Mouse (Mus musculus) embryonic facial prominence, embryonic 14.5 days (tissue): ENCODE measurements around the gene Sccpdh. TPM values are rescaled to one million over a fixed set of nuclear protein-coding genes. Genes with fewer than 3 reads are reported as not detected.
A peak's percentile ranks its signal among the peaks of the same experiment; 100 is the strongest.
"Not testable (repeated sequence)": the region's sequence is repeated elsewhere in the genome, so short reads cannot be mapped to it uniquely, and the experiment has no call there.

ENCODE experiments used
- ATAC-seq: fragments of 200-750 bp; cut with Nextera tagmentation; 2 replicates; pipeline ENCODE4 v1.8.0; 2017; ENCODE audit warnings: low read depth, moderate number of reproducible peaks, moderate TSS enrichment
- DNase-seq: peaks from one replicate; pipeline ENCODE4 v3.0.0-alpha.2; 2015; ENCODE audit warnings: low spot score
- H3K27ac ChIP-seq: fragments of 300-500 bp; sonication (generic); replicated peaks from 2 replicates; pipeline ENCODE4 v1.5.1; 2014; ENCODE audit warnings: low read depth, mild to moderate bottlenecking, low read length, moderate library complexity
- H3K27me3 ChIP-seq: fragments of 300-500 bp; sonication (generic); replicated peaks from 2 replicates; pipeline ENCODE4 v1.6.1; 2014; ENCODE audit warnings: low read length; ENCODE audit not compliant: control insufficient read depth, insufficient read depth
- H3K36me3 ChIP-seq: fragments of 300-500 bp; sonication (generic); 2 replicates; pipeline ENCODE4 v1.6.1; 2014; ENCODE audit warnings: low read length, mixed read lengths; ENCODE audit not compliant: control insufficient read depth, insufficient read depth
- H3K4me1 ChIP-seq: fragments of 300-500 bp; sonication (generic); 2 replicates; pipeline ENCODE4 v1.6.1; 2014; ENCODE audit warnings: antibody characterized with exemption, low read length; ENCODE audit not compliant: control insufficient read depth, insufficient read depth
- H3K4me2 ChIP-seq: fragments of 300-500 bp; sonication (generic); 2 replicates; pipeline ENCODE4 v1.6.1; 2014; ENCODE audit warnings: low read depth, mild to moderate bottlenecking, low read length, moderate library complexity, mixed read lengths
- H3K4me3 ChIP-seq: fragments of 300-500 bp; sonication (generic); 2 replicates; pipeline ENCODE4 v1.5.1; 2014; ENCODE audit warnings: low read depth, mild to moderate bottlenecking, low read length
- H3K9ac ChIP-seq: fragments of 300-500 bp; sonication (generic); 2 replicates; pipeline ENCODE4 v1.6.1; 2014; ENCODE audit warnings: low read depth, mild to moderate bottlenecking, low read length, moderate library complexity, mixed read lengths
- H3K9me3 ChIP-seq: fragments of 300-500 bp; sonication (generic); 2 replicates; pipeline ENCODE4 v1.6.1; 2016; ENCODE audit warnings: low read length; ENCODE audit not compliant: control insufficient read depth
- WGBS: fragments of 180-500 bp; shearing (Covaris S2); extraction: QIAGEN DNeasy Blood & Tissue Kit; methylation state at CpG from one replicate; pipeline ENCODE4 v1.1.7; 2014; 5-methylcytosine and 5-hydroxymethylcytosine counted together
- polyA plus RNA-seq: library from polyadenylated mRNA; unstranded; fragments of >200 nt; fragmentation: Nextera tagmentation; extraction: Ambion mirVana; gene quantifications from 2 replicates; pipeline ENCODE4 v1.2.1, GENCODE M21; 2014

Gene Sccpdh
- polyA plus RNA-seq, 1 experiment from 2014 or later: 98.2 TPM

DNA sequence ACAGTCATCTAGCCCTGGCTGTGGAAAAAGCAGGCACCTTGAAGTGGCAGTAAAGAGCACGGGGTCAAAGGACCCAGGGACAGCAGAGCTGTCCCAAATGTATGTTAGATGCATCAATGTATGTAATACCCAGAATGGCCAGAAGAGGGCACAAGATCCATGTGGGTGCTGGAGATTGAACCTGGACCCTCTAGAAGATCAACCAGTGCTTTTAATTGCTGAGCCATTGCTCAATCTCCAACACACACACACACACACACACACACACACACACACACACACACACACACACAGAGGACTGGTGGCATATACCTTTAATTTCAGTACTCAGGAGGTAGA is 34.6 kb upstream of the Sccpdh start:
- H3K27me3 ChIP-seq: no peaks in the 10 kb centered on the region
- WGBS: 35% methylated on average over 1 of the region's 1 CpGs
- no peaks in the 10 kb centered on the region for H3K9me3 ChIP-seq
- no peaks in the 10 kb centered on the region for H3K4me1 ChIP-seq
- no peaks in the 10 kb centered on the region for H3K36me3 ChIP-seq
- H3K4me2 ChIP-seq: no peak overlapping the region
- H3K4me3 ChIP-seq: no peak overlapping the region
- H3K27ac ChIP-seq: no peak overlapping the region
- DNase-seq (no peak), ATAC-seq (no peak)
- H3K9ac ChIP-seq: no peak overlapping the region

GRCm38 (mm10) chr1:179634159-179634558 is 33.9 kb upstream of the Sccpdh start:
- DNase-seq (no peak), ATAC-seq (no peak)
- no peak overlapping the region for H3K27ac ChIP-seq
- H3K9me3 ChIP-seq: no peaks in the 10 kb centered on the region
- no peaks in the 10 kb centered on the region for H3K36me3 ChIP-seq
- H3K4me2 ChIP-seq: no peak overlapping the region
- H3K9ac ChIP-seq: no peak overlapping the region
- no peaks in the 10 kb centered on the region for H3K27me3 ChIP-seq
- H3K4me3 ChIP-seq: no peak overlapping the region
- H3K4me1 ChIP-seq: no peaks in the 10 kb centered on the region
- 87% methylated on average over 3 of the region's 3 CpGs for WGBS

GRCm38 (mm10) chr1:179642726-179643125 is 25.3 kb upstream of the Sccpdh start:
- Histone ChIP-seq H3K27me3 (no peaks in the 10 kb centered on the region), H3K36me3 (no peaks in the 10 kb centered on the region), H3K9ac (no peak overlapping the region), H3K4me2 (no peak overlapping the region), H3K9me3 (no peaks in the 10 kb centered on the region), H3K4me3 (no peak overlapping the region), H3K27ac (no peak overlapping the region), H3K4me1 (no peaks in the 10 kb centered on the region; the same call in 1 of the 2 replicates)
- no peak for DNase-seq
- ATAC-seq: no peak
- 70% methylated on average over 4 of the region's 4 CpGs for WGBS

DNA sequence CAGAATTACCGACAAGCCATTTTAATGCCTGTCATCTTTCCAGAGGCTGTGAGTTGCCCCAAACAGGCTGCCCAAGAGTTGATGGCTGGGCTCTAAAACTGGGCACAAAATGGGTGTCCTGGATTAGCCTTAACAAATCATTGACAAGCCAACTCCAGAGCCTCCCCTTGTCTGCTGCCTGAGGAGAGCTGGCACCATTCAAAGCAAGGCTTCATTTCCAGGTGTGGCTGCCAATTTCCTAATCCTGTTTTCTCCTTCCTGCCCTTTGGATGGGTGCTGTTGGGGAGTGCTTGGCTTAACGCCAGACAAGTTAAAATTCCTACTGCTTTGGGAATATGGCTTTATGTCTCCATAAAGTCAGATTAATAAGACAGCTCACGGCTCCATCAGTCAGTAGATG is 23.9 kb upstream of the Sccpdh start:
- Histone ChIP-seq H3K27ac (no peak overlapping the region), H3K27me3 (no peaks in the 10 kb centered on the region), H3K4me2 (no peak overlapping the region), H3K9me3 (no peaks in the 10 kb centered on the region), H3K9ac (no peak overlapping the region), H3K4me3 (no peak overlapping the region), H3K4me1 (no peaks in the 10 kb centered on the region; the same call in 1 of the 2 replicates), H3K36me3 (no peaks in the 10 kb centered on the region)
- DNase-seq (peak; percentile 30), ATAC-seq (no peak; the same call in 1 of the 2 replicates)
- WGBS: 54% methylated on average over 3 of the region's 3 CpGs

- peak; percentile 87 for DNase-seq
- H3K4me3 ChIP-seq: peak overlapping the region; percentile 32
- 63% methylated on average over 13 of the region's 13 CpGs for WGBS
- no peak overlapping the region for H3K27ac ChIP-seq
- H3K27me3 ChIP-seq: no peaks in the 10 kb centered on the region
- ATAC-seq: peak; percentile 91
- no peaks in the 10 kb centered on the region for H3K9me3 ChIP-seq
- peak overlapping the region; percentile 60 for H3K9ac ChIP-seq
- H3K36me3 ChIP-seq: no peaks in the 10 kb centered on the region
- peak overlapping the region; percentile 57 for H3K4me2 ChIP-seq
- no peaks in the 10 kb centered on the region; the same call in 1 of the 2 replicates for H3K4me1 ChIP-seq
Observed at GRCm38 (mm10) chr1:179645101-179645979, 22.7 kb upstream of the Sccpdh start.

DNA sequence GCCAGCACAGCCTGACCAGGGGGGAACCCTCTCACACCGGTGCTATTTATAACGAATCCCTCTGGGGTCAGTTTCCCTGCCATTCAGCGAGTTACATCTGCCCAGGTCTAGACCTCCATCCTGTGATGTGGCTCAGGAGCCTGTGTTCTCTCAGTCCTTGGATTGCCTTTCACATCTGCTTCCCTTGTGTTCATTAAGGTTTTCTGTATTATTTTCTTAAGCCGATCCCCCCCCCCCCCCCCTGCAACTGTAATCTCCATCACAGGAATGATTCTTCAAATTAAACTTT is 22.1 kb upstream of the Sccpdh start:
- no peaks in the 10 kb centered on the region for H3K36me3 ChIP-seq
- ATAC-seq (no peak), DNase-seq (no peak)
- H3K9me3 ChIP-seq: no peaks in the 10 kb centered on the region
- H3K4me1 ChIP-seq: no peaks in the 10 kb centered on the region; the same call in 1 of the 2 replicates
- H3K27me3 ChIP-seq: no peaks in the 10 kb centered on the region
- no peak overlapping the region for H3K27ac ChIP-seq
- peak overlapping the region; percentile 57 for H3K4me2 ChIP-seq
- WGBS: 11% methylated on average over 4 of the region's 4 CpGs
- peak overlapping the region; percentile 60 for H3K9ac ChIP-seq
- peak overlapping the region; percentile 32 for H3K4me3 ChIP-seq

- not testable (repeated sequence) for ATAC-seq, H3K9me3 ChIP-seq, DNase-seq
Observed at GRCm38 (mm10) chr1:179648678-179649077, 19.3 kb upstream of the Sccpdh start.

DNA sequence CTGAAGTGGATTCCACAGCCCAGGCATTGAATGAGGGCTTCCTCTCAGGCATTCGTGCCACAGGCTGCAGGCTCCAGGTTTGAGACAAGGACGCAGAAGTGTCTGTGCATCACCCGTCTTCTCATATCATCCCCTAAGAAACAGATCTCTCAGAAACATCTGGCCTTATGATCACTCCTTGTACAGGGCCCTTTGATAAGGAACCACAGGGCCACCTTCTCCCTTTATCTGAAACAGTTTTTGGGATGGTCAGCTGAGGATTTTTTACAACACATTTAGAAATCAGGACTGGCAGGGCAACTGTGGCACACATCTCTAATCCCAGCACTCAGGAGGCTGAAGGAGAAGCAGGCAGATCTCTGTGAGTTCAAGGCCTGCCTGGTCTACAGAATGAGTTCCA is 18.7 kb upstream of the Sccpdh start:
- no peaks in the 10 kb centered on the region for H3K9me3 ChIP-seq
- H3K4me1 ChIP-seq: no peaks in the 10 kb centered on the region; the same call in 1 of the 2 replicates
- no peak for DNase-seq
- ATAC-seq: no peak
- H3K27ac ChIP-seq: no peak overlapping the region
- H3K4me2 ChIP-seq: no peak overlapping the region
- H3K36me3 ChIP-seq: no peaks in the 10 kb centered on the region
- H3K27me3 ChIP-seq: no peaks in the 10 kb centered on the region
- WGBS: 72% methylated on average over 3 of the region's 3 CpGs
- no peak overlapping the region for H3K4me3 ChIP-seq
- no peak overlapping the region for H3K9ac ChIP-seq

More at GRCm38 (mm10) chr1:179648678-179649077, 19.3 kb upstream of the Sccpdh start:
- WGBS: 83% methylated on average over 4 of the region's 5 CpGs
- H3K27me3 ChIP-seq, H3K4me3 ChIP-seq, H3K36me3 ChIP-seq, H3K4me1 ChIP-seq, H3K27ac ChIP-seq, H3K9ac ChIP-seq, H3K4me2 ChIP-seq: not testable (repeated sequence)

- Histone ChIP-seq H3K4me1 (no peaks in the 10 kb centered on the region; the same call in 1 of the 2 replicates), H3K4me2 (no peak overlapping the region), H3K9me3 (no peaks in the 10 kb centered on the region), H3K27ac (no peak overlapping the region), H3K36me3 (no peaks in the 10 kb centered on the region), H3K27me3 (no peaks in the 10 kb centered on the region), H3K9ac (no peak overlapping the region), H3K4me3 (no peak overlapping the region)
- ATAC-seq (no peak), DNase-seq (no peak)
- WGBS: 64% methylated on average over 4 of the region's 4 CpGs
Observed at GRCm38 (mm10) chr1:179650284-179650683, 17.7 kb upstream of the Sccpdh start.
